Mouse (Mus musculus): ENCODE results near the gene Sppl3.

DNA sequence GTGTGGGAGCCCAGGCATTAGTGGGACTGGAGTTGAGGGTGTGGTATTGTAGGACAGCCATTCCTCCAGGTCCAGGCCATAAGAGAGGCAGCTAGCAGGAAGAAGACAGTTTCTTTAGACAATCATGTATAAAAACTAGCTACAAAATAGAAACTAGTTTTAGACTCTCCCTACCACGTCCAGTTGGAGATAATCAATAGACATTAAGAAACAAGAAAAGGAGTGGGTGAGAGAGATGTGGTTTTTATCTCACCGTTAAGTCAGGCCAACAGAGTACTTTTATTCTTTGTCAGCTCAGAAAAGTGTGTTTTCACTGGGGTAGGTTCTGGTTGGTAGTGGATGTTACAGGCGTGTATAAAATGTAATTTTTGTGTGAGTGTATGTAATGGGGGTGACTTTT, 50.0 kb downstream of the Sppl3 start:
- TF ChIP-seq CTCF (IDR thresholded peaks at IDR 0.05; ENCODE audit: borderline replicate concordance, control insufficient read depth, extremely low read depth, insufficient read depth, low read length, poor library complexity) (no peak), POLR2A (IDR thresholded peaks at IDR 0.05; ENCODE audit: control insufficient read depth, extremely low read depth, insufficient read depth, low read length, poor library complexity) (no peak)
